Mouse (Mus musculus) heart, postnatal 36 days (tissue): ENCODE measurements around the gene Arhgef28. TPM values are rescaled to one million over a fixed set of nuclear protein-coding genes. Genes with fewer than 3 reads are reported as not detected.

Experiments
- DNase-seq, 2 experiments: peaks; one replicate each; pipeline ENCODE4 v3.0.0; 2021 to 2022
- intact Hi-C: fragments of 180-260 bp; cut with DNase I; formaldehyde crosslinking; loops from one replicate; pipeline ENCODE4 v1.15.1; 2025
- total RNA-seq, 2 experiments: library from RNA; stranded (reverse); gene quantifications; 2 replicates each; pipeline ENCODE4 v1.2.3; 2021

The Arhgef28 gene
- total RNA-seq, 2 experiments from 2014 or later: 4.5 to 4.9 TPM

DNA sequence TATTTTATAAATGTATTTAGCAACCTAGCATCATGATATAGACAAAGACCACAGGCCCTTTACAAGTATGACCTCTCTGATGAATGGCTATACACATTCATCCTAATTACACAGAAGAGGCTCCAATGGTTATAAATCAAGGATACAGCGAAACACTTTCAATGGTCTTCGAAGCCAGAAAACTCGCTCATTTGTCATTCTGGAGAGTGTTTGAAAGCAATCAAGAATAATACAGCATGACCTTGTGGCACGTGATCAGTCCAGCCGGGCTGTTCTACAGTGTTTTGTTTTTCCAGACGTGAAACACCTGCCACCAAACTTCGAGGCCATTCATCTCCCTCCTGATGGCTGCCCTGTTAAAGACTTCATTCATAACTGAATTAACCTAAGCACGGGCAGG lies 207.7 kb downstream of the Arhgef28 start:
- DNase-seq: no peak
- intact Hi-C loops: no loop called here

DNA sequence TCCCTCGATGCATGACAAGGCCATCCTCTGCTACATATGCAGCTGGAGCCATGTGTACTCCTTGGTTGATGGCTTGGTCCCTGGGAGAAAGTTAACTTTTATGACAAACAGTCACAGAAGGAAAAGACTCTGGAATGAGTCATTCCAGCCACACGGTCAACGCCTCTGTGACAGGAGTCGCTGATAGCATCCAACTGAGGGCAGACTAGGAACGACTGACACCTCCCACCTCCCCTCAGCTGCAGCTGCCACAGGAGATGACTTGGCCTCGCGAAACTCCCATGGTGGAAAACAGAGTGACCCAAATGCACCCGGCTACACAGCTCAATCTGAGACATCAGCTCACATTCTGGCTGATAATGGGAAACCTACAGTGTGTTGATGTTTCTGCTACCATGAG lies 215.3 kb downstream of the Arhgef28 start:
- no peak for DNase-seq
- intact Hi-C loops: no loop called here

DNA sequence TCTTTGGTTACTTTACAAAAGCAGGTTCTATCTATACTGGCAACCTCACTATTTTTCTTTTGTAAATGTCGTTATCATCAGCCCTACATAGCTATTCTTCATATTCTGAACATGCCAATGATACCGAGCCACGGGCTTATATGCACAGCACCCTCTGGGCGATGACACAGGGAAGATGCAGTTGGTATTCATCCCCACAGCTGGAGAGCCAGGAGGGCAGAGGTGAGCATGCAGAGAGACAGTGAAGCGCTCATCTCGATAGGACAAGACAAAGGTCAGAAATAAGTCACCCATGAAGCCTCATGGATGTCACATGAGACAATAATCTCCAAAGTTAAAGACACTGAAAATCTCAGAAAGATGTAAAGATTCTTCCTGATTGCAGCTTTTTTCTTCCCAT lies 217.4 kb downstream of the Arhgef28 start:
- intact Hi-C loops: no loop called here
- no peak for DNase-seq

DNA sequence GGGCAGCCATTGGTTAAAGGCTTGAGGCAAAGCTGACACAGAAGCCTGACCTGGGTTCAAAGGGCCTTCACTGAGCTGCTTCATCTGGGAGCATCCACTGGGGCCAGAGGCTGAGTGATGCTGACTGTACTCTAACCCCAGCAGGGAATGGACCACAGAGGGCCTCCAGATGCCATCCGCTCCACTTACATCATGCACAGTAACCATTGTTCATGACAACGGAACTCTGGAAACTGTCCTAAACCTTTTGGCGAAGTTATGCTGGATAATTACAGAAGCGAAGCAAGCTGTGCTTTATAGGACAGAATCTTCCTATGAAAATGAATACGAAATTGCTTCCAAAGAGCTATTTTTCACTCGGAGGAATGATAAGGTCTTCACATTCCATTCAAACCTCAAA lies 219.5 kb downstream of the Arhgef28 start:
- DNase-seq: no peak
- intact Hi-C loops: no loop called here

DNA sequence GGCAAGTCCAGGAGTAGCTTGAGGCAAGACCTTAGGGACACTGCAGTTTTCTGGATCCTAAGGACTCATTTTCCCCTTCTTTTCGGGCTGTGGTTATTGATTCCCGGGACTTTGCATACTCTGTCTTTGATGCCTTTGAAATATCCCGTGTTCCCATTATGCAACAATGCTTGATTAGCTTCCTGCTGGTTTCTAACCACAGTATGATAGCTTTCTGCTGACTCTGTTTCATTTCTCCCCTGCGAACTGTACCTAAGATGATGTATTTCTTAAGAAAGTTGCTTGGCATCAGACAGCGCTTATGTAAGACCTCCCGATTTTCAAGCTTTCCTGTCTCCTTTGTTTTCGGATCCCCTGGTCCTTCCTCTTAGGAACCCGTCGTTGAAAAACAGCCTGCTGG lies 229.1 kb downstream of the Arhgef28 start:
- no peak for DNase-seq
- intact Hi-C loops: no loop called here

DNA sequence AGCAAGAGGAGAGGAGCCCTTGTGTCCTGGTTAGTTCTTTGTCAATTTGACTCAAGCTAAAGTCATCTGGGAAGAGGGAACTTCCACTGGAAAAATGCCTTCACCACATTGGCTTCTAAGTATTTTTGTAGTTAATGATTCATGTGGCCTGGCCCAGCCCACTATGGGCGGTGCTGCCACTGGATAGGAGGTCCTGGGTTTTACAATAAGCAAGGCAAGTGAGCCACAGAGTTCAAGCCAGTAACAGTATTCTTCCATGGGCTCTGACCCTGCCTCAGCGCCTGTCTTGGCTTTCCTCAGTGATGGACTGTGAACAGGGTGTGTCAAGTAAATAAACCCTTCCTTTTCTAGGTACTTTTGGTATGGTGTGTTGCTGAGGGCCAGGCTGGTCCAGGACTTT lies 229.6 kb downstream of the Arhgef28 start:
- no peak for DNase-seq
- intact Hi-C loops: no loop called here

DNA sequence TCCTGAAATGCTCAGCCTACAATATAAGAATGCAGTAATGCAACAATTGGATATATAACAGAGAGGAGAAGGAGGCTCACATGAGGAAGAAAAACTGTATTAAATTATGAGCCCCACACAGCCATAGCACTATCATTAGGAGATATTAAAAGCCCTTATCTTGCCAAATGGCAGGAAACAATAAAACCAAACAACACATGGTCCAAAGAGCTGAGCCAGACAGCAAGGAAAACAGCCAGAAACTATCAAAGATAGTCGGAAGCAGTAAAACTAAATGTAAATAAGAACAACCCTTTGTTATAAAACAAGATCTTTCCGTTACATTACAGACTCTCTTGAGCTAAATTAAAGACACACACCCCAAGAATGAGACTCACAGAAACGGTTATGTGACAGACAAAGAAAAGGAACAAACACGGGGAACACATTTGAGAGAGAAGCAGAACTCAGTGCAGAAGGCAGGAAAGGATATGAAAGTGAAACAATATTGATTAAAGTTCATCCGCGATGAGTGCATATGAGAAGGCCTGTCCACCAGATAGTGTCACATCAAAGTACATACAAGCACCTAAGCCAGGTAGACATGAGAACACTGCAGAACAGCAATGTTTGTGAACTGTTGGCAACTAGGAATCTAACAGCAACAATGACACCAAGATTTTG lies 231.6 kb downstream of the Arhgef28 start:
- intact Hi-C loops: no loop called here
- DNase-seq: no peak

DNA sequence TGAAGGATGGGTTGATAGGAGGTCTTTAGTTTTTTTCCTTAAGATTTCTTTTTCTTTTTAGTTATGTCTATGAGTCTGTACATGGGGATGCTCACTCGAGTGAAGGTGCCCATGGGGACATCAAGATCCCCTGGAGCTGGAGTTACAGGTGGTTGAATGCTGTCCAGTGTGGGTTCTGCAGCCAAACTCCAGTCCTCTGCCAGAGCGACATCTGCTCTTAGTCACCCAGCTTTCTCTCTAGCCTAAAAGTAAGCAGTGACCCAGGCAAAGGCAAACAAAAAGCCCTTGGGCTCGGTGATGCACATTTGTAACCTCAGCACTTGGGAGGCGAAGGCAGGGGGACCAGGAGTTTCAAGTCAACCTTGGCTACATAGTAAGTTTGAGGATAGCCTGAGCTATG lies 232.3 kb downstream of the Arhgef28 start:
- intact Hi-C loops: no loop called here
- DNase-seq: no peak

DNA sequence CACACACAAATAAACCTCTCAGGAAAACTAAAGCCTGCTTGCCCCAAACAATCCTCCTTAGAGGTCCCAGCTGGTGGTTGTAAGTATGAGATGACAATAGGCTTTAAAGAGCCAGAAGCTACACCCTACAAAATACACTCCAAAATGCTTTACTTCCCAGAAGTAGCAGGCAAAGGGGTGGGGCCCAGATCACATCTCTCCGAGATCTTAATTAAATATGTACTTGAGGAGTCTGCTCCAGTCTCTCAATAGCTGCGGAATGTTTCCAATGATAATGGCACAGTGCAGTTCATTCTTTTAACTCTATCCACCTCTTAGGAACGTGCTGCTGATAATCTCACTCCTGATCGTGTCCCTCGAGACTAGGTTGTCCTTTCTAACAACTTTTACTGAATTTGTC lies 240.2 kb downstream of the Arhgef28 start:
- no peak for DNase-seq
- intact Hi-C loops: no loop called here

DNA sequence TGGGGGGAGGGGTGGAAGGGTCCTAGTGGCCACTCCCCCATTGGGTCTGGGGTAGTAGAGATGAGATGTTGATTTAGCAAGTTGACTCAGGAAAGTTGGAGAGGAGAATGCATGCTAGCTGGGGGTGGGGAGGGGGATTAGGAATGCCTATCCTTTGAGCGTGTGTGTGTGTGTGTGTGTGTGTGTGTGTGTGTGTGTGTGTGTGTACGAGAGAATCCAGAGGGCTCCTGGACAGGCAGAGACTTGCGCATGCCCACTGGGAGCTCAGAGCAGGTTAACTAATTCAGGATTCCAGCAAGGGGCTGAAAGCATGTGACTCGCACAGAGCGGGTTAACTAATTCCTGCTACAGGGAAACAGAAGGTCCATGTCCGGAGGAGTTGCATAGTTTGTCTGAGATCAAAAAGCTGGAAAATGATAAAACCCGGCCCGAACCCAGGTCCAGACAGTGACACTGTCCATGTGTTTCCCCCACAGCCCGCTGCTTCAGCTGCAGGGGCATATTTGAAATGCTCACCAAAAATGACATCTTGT lies 241.3 kb downstream of the Arhgef28 start:
- DNase-seq: no peak
- intact Hi-C loops: no loop called here

DNA sequence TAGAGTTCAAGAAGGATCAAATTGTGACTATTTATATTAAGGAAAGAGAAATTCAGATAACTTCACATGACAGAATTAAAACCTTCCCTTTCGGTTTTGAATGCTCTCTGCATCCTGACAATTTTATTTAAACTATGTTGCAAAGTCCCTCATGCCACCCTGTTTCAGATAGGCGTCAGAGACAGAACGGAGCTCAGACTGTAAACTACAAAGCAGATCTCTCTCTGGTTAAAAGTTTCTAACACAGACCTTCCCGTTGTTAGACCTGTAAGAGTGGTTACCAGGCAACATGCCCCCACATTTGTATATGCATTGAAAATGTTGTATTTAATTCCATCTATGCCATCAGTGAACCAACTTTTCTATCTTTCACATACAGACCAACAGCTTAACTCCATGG lies 246.1 kb downstream of the Arhgef28 start:
- intact Hi-C loops: no loop called here
- no peak for DNase-seq

DNA sequence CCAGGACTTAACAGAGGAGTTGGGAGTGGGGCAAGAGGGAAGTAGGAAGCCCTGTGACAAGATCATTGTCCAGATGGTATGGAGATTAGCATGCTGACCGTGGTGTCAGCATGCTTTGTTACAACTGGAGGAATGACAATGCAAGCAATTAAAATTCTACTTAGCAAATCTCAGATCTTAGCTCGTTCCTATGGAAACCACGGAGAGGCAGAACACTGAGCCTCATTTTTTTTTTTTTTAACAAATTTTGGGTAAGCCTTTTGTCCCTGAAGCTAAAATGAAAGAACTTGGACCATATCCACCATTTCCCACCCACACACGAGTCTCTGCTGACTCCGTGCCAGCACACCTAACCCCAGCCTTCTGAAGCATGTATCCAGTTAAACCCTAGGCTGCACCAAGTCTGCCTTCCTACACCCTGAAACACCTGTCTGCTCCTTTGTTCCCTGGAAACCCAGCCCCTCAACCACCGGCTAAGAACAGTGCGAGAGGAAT lies 246.8 kb downstream of the Arhgef28 start:
- intact Hi-C loops: no loop called here

DNA sequence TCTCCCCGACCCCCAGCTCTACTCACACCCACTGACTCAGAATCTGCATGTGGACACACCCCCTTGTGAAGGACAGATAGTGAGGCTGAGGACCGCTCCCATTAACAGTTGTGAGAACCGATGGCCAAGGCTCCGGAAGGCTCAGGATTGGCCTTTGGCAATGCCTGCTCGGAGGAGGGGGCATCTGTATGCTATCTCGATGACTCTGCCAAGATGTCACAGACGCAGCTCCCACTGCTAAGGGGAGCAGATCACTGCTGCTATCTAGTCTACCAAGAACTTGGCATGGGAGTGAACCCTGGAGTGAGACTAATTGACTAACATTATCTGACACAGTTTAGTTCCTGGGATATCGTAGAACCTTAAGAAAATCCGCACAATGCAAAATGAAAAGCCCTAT lies 250.5 kb downstream of the Arhgef28 start:
- DNase-seq: no peak
- intact Hi-C loops: no loop called here

More for the DNA sequence above, 246.8 kb downstream of the Arhgef28 start:
- DNase-seq: no peak

DNA sequence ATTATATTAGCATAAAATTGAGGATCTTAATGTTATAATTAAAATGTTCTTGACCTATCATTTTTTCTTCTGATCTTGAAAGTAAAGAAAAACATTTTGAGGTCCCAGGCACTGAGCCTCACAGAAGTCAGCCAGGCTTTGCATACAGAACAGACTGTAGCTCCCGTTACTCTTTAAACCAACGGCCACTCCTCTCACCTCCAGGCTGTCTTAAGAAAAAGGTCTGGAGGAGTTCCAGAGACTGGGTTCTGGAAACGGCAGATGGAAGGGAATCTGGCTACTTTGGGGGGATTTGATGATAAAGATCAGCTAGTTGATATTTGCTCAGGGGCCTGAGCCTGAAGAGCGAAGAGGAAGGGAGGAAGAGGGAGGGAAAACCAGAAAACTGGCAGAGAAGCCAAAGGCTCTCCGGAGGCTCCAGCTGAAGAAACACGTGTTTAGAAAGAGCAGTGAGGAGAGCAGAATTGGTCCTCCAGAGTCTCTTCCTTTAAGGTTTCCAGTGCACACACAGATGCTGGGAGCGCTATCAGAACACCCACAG lies 251.2 kb downstream of the Arhgef28 start:
- DNase-seq: no peak
- intact Hi-C loops: no loop called here

DNA sequence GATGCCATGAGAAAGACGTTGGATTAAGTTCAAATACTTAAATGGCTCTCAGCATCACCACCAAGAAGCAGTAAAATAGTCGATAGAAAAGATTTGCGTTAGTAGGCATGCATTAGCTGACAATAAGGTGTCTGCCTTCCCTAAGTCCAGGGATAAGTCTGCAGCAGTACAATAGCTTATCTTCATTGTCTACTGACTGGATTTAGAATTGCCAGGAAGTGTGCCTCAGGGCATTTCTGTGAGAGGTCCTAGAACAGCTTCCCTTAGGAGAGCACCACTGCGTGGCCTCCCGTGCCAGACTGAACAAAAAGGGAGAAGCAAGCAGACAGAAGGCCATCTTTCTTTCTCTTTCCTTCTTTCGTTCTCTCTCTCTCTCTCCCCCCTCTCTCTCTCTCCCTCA lies 252.2 kb downstream of the Arhgef28 start:
- no peak for DNase-seq
- intact Hi-C loops: no loop called here

DNA sequence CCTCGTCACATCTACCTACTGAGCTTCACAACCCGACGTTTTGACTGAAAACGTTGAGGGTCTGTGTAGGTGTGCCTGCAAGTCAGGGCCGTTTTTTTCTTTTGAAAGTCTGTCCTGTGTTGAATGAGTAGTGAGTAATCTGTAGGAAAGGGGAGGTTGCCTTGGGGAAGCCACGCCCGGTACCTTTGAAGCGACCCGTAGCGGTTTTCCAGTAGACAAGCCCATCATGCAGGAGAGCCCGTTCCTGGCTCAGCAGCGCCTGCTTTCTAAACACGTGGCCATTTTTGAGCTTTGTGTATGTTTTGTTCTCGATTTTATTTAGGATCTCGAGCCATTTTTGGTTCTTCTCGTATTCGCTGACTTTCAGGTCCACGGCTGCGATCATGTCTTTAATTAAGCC lies 252.7 kb downstream of the Arhgef28 start:
- DNase-seq: no peak
- intact Hi-C loops: no loop called here

DNA sequence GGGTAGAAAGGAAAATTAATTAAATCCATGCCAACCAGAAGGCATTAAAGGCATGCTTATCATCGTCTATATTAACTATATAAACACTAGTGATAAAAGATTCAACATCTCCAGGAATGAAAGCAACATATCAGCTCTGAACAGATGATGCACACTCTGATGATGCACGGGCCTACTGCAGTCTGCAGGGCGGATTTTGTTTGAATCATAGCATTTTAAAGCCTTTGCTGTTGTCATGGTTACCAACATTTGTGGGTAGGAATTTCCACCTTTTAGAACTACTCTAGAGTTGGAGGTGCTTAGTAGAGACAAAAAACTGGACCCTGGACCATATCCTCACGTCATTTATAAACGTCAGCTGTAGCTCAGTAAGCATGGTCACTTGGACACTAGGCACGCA lies 257.4 kb downstream of the Arhgef28 start:
- DNase-seq: no peak
- intact Hi-C loops: no loop called here

DNA sequence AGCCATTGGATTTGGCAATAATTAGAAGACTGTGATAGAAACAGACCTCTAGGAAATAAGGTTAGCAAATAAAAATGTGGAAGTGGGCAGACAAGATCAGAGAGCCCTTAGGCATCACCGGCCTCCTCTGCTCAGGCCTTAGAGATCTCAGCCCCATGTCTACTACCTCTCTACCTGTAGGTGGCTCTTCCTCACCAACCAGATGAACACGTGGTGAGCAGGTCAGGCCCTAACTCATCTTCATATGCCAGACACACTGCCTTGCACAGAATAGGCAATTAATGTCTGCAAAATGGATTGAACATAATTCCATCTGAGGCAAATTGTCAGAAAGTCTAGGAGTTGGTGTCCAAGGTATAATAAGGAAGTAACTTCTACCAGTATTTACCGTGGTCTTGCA lies 258.6 kb downstream of the Arhgef28 start:
- intact Hi-C loops: no loop called here
- no peak for DNase-seq

DNA sequence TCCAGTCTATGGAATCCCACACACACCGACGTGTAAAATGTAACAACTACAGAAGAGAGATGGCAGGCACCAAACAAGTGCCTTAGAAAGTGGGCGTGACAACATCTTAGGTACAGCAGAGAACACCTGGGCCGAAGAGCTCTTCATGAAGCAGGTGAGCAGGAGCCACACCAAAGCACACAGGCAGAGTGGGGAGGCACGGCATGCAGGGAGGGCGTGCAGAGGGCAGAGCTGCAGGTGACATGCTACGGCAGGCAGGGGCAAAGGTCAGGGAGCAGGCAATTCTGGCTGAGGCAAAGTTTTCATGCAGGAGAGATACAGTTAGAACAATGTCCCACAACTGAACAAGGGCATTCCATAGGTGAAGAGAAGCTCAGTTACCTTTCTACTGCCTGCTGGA lies 259.8 kb downstream of the Arhgef28 start:
- DNase-seq: no peak
- intact Hi-C loops: no loop called here

DNA sequence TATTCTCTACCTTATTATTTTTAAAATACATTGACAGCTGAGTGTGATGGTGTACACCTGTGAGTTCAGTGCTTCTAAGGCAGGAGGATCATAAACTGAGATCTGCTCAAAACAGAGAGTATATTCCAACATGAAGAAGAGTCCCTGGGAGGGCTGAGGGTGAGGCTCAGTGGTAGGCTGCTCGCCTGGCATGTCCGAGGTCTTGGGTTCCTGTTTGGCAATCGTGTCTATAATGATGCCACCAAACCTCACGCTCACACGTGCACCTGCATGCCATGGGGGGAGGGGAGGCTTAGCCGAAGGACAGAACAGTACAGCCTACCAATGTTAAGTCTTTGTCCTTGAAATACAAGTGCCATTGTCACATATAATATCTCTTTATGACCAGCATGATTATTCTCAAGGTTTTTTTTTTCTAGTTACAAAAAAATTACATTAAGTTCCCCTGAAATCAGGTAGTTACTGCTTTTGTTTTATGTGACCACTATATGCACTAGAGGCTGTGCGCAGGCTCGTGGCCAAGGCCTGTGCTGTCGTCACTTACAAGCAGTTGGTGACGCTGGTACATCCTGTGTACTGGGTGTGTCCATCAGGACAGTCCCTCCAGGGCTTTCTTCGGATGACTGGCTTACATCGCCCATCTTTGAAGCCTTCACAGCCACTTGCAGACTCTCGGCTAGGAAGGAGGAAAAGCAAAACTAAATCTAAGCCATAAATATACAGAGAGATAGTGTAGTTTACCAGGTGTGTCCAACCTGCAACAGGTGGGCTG lies 264.1 kb downstream of the Arhgef28 start:
- intact Hi-C loops: loop anchor here (2.0 kb wide), 1 partner anchor 89 kb away; no protein-coding TSS in a partner anchor
- no peak for DNase-seq

DNA sequence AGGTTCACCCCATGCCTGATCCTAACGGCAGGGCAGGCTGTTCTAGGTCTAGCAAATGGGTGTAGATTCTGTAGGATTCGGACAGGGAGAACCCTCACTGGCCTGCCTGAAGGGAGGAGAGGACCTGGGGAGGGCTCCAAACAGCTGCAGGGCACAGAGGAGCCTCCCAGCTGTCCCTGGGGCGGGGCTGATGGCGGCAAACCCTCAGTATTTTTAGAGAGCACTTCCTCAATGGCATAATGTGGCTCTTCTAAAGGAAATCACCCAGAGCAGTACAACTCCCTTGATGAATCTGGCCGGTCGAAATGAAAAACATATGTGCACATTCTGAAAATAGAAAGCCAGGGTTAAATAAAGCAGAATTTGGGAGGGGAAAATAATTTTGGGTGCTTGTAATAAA lies 265.1 kb downstream of the Arhgef28 start:
- DNase-seq: peak; percentile 30 to 35
- intact Hi-C loops: loop anchor here (2.0 kb wide), 1 partner anchor 90 kb away; no protein-coding TSS in a partner anchor
